Mouse (Mus musculus) retina, embryonic 14.5 days (tissue): ENCODE data around the gene 1700008O03Rik.

Experiments
- DNase-seq: peaks from one replicate; pipeline ENCODE4 v3.0.0-alpha.2; 2015; ENCODE audit warnings: low spot score

Gene 1700008O03Rik

DNA sequence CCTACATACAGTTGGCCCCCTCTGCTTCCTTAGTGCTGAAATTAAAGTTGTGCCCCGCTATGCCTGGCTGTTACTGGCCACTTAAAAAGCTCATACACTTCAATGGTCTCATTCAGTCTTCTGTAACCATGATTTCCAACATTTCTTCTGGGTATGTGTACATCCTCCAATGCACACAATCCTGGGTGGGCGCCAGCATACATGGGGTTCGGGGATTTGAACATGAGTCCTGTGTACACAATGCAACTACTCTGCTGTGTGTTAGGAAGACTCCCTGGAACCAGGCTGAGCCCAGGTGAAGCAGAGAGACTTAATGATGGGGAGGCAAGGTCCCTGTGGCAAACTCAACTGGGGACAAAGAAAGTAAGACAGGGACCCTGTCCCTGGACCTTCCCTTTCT lies 9.8 kb downstream of the 1700008O03Rik start:
- DNase-seq = no peak

DNA sequence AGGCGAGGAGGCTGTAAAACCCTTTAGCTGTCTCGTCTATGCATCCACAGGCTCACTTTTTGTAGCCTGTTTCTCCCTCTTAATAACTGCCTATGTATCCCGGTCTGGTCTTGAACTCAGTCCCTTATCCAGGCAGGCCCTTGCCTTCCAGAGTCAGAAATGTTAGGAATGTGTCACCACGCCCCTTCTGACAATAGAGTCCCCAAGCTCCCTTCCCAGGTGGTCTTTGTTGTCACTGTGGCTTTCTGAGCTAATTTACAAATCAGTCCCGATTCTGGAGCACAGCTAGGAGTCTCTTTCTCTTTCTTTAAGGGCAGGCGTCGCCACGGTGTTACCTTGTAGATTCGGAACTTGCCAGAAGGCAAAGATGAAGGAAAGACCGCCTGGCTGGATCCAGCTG lies 10.4 kb downstream of the 1700008O03Rik start:
- peak; percentile 26 for DNase-seq

DNA sequence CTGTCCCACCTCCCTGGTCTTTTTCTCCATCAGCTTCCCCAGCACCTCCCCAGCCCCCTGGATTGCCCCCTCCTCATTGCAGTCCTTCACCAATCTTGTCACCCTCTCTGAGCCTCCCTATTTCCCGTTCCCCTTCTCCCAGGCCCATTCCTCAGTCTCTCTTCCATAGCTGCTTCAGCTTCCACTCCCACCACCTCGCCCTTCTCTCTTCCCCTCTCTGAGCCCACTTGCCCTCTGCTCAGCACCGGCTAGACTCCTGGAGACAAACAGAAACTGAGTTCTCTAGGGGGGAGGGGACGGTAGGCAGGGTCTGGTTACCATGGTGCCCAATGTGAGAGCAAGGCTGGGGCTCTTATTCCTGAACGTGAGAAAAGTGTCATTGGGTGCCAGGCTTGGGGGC lies 10.9 kb downstream of the 1700008O03Rik start:
- peak; percentile 26 for DNase-seq

DNA sequence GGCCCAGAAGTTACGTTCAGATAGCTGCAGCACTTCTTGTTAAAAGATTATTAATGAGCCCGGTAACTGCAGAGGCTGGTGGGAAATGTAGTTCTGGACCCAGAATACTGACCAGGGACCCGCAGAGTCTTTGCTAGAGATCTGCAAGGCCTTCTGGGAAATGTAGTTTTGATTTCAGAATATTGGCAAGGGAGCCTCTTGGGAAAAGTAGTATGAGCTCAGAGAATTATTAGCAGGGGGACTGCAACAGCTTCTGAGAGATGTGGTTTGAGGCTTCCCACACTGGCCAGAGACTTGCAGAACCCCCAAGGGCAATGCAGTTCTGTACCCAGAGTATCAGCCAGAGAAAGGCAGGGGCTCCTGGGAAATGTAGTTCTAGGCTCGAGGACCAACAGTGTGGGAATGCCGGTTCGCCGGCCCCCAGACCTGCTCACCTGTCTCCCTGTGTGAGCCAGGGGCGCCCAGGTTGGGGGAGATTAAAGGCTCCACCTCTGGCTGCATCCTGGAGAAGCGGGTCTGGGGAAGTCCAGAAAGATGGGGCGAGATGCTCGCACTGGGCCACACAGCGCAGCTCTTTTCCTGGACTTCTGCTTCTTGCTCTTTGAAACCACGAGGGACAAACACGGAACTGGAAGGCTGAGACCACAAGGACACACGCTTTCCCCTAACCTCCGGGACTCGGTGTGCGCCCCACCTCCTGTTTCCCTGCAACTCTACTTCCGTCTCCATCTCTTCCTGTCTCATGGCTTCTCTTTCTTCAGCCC lies 11.5 kb downstream of the 1700008O03Rik start:
- peak; percentile 90 for DNase-seq

DNA sequence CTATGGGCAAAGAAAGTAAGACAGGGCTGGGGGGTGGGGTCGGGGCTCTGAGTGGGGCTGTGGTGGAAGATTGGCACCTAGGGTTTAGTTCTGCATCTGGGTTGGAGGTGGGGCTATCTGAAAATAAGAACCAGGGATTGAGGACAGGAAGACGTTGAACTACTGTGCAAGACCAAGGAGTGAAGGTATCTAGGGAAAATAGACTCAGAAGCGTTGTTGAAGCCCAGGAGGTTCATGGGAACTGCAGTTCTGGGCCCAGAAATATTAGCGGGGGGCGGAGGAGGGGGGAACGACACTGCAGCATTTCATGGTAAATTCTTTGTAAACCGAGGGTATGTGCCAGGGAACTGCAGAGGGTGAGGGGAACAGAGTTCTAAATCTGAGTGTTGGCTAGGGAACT lies 12.2 kb downstream of the 1700008O03Rik start:
- no peak for DNase-seq

DNA sequence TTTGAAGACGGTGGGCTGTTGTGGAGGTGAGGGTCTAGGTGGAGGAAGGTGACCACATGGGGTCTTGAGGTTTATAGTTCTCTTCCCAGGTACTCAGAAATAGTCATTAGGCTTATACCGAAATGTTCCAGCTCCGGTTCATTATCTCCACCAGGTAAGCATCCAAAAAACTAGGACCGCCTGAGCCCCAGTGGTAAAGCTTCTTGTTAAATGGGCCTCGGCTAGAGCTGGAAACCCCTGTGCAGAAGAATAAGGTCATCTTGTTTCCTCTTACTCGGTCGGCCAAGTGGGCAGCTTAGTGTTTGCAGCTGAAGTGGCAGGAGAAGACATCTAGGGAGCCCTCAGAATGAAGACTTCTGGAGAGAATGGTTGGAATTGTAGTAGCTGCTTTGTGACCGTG lies 12.9 kb downstream of the 1700008O03Rik start:
- DNase-seq = no peak

DNA sequence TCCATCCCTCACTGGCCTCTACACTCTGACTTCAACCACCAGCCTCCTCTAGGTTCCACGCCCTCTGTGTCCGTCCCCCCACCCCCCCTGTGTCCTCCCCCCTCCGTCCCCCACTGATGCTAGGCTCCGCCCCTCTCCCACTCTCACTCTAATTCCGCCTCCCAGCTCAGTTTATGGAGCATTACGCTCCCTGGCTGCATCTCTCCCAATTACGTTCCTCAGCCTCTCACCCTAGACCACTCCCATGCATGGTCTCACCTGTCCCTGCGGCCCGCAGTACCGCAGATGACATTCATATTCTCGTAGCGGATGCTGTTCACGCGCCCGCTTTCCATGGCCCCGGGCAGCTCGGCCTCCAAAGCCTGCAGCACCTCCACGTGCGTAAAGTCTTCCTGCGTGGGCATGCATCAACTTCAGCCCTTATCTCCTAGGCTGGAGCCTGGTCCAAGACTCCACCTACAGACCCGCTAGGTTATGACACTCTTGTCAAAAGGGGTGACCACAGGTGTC lies 24.8 kb downstream of the 1700008O03Rik start:
- peak; percentile 15 for DNase-seq

DNA sequence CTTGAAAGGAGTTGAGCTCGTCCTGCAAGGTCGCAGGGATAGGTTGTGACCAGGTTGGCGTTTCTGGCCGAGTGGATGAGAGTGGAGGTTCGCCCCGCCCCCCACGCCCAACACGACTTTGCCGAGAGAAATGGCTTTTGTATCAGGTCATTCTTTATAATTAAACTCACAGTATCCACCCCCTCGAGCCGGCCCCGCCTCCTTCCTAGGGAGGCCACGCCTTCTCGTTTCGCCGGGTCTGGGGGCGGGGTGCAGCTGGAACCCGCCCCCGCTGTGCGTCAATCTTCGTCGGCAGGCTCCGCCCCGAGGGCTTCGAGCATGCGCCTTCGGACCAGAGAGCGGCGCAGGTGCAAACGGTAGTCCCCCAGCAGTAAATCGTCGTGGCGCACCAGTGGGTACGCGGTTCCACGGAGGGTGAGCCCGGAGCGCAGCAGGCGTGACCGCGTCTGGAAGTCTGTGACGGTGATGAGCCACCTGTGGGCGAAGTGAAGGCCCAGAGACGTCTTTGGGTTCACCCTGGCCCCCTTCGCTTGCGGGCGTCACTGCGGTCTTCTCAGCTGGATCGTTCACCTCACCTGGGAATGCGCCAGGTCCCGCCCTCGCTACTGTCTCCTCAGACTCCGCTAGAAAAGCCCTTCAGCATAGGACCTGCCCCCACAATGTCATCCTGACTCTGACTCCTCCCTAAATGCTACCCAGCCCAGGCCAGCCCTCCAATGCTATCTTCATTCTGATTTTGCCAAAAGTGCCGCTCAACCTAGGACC lies 25.5 kb downstream of the 1700008O03Rik start:
- DNase-seq = peak; percentile 96

DNA sequence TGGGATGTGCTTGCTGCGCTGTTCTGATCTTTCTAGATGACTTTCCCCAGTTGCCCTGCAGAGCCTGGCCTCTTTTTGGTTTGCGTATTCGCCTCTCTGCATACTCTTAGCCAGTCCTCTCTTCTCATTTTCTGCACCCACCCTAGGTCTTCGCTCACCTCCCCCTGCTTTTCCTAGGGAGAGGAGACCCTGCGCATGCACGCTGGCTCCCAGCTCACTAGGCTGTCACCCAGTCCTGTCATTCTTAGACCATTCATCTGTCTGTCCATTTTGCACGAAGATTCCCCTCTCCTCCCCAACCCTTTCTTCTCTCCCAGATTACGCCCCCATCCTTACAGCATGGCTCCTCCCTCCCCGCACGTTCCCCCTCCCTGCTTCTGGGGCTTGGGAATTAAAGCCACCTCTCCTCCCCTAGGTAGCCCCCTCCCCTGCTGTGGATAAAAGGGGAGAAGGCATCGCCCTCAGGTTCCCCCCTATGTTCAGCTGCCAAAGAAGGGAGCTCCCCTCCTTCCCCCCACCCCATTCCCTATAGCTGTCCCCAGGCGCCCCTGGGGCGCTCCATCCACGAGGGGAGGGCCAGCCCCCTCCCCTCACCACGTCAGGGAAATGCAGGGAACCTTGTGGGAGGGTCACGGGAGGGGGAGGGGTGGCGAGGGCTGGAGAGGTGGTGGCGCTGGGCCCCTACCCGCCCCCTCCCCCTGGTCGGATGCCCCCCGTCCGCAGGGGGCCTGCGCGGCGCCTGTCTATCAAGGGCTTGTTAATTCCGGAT lies 26.6 kb downstream of the 1700008O03Rik start:
- peak; percentile 59 for DNase-seq

DNA sequence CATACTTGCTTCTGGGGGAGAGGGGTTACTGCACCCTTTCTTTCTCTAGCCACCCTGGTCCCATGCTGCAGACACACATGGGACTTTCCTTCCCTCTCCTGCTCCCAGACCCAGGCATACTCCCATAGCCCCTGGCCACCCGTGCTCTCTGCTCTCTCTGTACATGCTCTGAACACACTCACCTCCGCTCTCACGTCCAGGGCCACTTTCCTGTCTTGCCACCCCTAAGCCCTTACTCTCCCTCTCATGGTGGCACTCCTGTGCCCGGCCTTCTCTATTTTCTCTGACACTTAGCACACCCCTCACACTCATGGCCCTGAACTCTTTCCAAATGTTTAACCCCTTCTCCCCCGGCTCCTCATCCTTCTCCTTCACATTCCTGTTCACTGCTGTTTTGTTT lies 27.6 kb downstream of the 1700008O03Rik start:
- DNase-seq = peak; percentile 8

DNA sequence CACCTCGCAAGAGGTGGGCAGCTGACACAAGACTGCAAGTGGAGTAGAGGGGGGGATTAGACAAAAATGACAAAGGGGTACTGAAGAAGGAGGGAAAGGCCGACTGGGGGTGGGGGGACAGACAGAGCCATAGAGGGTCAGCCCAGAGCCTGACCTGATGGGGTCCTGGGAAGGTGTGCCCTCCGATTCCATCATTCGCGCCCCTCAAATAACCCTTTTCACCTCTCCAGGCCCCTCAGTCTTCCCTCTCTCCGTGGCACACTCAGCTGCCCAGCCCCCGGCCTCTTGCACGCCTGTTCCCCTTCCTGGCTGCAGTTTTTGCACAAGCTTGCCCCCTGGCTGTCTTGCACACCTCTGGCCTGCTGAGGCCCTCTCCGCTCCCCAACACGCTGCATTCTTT lies 28.1 kb downstream of the 1700008O03Rik start:
- DNase-seq = no peak

DNA sequence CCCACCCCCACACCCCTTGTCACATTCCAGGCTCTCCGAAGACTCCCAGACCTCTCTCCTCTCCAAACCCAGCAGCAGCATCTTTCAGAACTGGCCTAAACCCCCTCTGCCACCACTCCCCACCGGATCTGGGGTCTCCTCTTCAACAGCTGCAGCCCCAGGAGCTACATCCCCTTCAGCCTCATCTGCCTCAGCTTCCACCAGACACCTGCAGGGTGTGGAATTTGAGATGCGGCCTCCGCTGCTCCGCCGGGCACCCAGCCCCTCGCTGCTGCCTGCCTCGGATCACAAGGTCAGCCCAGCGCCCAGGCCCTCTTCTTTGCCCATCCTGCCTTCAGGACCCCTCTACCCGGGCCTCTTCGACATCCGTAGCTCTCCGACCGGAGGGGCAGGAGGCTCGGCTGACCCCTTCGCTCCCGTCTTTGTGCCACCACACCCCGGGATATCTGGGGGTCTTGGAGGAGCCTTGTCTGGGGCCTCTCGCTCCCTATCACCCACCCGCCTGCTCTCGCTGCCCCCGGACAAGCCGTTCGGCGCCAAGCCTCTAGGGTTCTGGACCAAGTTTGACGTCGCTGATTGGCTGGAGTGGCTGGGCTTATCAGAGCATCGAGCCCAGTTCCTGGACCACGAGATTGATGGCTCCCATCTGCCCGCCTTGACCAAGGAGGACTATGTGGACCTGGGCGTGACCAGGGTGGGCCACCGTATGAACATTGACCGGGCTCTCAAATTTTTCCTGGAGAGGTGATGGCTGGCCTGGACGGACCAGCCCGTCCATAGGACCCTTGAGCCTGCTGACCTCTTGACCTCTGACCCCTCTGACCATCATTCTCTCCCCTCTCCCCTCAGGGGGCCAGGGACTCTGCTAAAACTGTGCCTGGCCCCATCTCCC lies 28.8 kb downstream of the 1700008O03Rik start:
- DNase-seq = peak; percentile 27

DNA sequence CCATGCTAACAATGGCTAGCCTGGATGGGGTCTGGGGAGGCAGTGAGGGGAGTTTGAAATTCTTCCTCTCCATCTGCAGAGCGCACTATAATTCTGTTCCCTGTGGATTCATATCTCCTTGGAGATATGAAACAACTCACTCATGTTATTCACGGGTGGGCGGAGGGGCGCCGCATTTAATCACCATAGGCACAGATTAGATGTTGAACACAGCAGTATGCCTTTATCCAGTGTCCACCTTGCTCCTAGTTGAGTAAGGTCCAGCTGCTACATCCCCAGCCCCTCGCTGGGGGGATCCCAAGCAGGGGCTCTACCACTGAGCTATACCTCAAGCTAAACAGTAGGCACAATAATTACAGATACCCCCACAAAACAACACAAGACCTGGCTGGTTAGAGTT lies 30.2 kb downstream of the 1700008O03Rik start:
- DNase-seq = peak; percentile 42

DNA sequence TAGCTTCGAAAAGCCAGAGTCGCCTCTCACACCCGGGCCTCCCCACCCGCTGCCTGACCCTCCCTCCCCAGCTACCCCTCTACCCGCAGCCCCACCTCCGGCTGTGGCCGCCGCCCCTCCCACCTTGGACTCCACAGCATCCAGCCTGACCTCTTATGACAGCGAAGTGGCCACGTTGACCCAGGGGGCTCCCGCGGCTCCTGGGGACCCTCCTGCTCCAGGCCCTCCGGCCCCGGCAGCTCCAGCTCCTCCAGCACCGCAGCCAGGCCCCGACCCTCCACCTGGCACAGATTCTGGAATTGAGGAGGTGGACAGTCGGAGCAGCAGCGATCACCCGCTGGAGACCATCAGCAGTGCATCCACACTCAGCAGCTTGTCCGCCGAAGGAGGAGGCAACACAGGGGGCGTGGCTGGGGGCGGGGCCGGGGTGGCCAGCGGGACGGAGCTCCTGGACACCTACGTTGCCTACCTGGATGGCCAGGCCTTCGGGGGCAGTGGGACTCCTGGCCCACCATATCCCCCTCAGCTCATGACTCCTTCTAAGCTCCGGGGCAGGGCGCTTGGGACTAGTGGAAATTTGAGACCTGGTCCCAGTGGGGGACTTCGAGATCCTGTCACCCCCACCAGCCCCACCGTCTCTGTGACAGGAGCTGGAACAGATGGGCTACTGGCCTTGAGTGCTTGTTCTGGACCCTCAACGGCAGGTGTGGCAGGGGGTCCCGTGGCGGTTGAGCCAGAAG lies 31.8 kb downstream of the 1700008O03Rik start:
- peak; percentile 42 for DNase-seq

DNA sequence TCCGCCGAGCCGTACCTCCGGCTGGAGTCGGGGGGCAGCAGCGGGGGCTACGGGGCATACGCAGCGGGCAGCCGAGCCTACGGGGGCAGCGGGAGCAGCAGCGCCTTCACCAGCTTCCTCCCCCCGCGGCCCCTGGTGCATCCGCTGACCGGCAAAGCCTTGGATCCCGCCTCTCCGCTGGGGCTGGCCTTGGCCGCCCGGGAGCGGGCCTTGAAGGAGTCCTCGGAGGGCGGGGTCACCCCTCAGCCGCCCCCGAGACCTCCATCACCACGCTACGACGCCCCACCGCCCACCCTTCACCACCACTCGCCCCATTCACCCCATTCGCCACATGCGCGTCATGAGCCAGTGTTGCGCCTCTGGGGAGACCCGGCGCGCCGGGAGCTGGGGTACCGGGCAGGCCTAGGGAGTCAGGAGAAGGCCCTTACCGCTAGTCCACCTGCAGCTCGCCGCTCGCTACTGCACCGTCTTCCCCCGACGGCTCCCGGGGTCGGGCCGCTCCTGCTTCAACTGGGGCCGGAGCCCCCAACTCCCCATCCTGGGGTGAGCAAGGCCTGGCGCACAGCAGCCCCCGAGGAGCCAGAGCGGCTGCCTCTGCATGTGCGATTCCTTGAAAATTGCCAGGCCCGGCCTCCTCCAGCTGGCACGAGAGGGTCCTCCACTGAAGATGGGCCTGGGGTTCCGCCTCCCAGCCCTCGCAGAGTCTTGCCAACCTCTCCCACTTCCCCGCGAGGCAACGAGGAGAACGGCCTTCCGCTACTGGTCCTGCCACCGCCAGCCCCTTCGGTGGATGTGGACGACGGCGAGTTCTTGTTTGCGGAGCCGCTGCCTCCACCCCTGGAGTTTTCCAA lies 32.6 kb downstream of the 1700008O03Rik start:
- DNase-seq = peak; percentile 17

DNA sequence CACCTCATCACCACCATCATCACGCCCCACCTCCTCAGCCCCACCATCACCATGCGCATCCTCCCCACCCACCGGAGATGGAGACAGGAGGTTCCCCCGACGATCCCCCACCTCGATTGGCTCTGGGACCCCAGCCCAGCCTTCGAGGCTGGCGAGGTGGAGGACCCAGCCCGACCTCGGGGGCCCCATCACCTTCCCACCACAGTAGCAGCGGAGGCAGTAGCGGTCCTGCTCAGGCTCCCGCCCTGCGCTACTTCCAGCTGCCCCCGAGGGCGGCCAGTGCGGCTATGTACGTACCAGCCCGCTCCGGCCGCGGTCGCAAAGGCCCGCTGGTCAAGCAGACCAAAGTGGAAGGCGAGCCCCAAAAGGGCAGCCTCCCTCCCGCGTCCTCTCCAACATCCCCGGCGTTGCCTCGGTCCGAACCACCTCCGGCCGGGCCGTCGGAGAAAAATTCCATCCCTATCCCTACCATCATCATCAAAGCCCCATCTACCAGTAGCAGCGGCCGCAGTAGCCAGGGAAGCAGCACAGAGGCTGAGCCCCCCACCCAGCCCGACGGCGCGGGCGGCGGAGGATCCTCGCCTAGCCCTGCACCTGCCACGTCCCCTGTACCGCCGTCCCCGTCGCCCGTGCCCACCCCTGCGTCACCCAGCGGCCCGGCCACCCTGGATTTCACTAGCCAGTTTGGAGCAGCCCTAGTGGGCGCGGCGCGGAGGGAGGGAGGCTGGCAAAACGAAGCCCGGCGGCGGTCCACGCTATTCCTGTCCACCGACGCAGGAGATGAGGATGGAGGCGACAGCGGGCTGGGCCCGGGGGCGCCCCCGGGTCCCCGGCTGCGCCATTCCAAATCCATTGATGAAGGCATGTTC lies 33.5 kb downstream of the 1700008O03Rik start:
- DNase-seq = no peak

DNA sequence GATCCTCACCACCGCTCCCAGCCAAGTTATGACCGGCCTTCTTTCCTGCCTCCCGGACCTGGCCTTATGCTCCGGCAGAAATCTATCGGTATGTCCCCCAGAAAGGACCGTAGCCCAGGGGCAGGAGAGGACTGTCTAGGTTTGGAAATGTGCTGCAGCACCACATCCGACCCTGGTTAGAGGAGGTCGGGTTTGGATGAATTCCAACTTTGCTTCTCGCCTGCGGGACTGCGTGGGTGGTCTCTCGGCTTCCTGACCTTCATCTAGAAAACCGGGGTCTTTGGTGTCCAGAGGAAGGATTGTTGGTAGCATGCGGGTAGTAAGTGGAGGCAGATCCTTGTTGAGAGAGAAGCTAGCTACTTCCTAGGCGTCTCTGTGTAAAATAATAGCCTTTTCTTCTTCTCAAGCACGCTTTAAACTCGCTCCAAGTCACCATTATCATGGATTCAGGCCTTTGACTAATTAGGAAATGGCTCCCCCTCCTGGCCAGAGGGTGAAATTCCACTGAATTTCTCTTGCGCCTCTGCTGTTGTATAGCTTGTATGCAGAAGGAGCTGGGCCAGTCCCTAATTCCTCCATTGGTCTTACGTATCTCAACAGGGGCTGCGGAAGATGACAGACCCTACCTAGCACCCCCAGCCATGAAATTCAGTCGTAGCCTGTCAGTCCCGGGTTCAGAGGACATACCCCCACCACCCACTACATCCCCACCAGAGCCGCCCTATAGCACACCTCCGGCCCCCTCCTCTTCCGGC lies 34.5 kb downstream of the 1700008O03Rik start:
- DNase-seq = peak; percentile 95

DNA sequence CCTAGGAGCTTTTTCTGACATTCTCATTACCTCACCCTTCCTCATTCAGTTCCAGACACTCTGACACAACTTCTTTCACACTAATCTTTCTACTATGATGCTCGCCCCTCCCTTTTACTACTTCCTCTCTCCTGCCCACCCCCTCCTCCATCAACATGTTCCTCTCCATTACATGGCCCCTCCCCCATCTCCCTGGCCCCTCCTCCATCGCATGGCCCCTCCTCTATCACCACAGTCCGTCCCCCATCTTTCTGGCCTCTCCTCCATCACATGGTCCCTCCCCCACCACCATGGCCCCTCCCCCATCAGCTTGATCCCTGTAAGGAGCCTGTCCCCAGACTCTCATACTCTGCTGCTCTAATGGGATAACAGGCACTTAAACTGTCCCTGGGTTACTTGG lies 36.6 kb downstream of the 1700008O03Rik start:
- DNase-seq = no peak
